Mouse (Mus musculus) gastrocnemius, postnatal 25 days (tissue): ENCODE measurements at regions not wholly inside any gene's neighbourhood (a gene's known extent, or its start where the extent isn't known, plus 50 kb on each side); places are given as distances from the start of the nearest gene placed in this dataset.
"Not testable (repeated sequence)": the region's sequence is repeated elsewhere in the genome, so short reads cannot be mapped to it uniquely, and the experiment has no call there.

Experiments
- DNase-seq: peaks from one replicate; pipeline ENCODE4 v3.0.0; 2022

GRCm38 (mm10) chr4:93567487-93568259 lies 232.4 kb upstream of the Tusc1 start:
- no peak for DNase-seq

GRCm38 (mm10) chr4:93555787-93556760 lies 220.8 kb upstream of the Tusc1 start:
- no peak for DNase-seq

GRCm38 (mm10) chr4:93555181-93555580 lies 219.9 kb upstream of the Tusc1 start:
- DNase-seq = not testable (repeated sequence)

- DNase-seq = no peak
Observed at GRCm38 (mm10) chr4:93552489-93553160, 217.3 kb upstream of the Tusc1 start.

- peak; percentile 68 for DNase-seq
Observed at GRCm38 (mm10) chr4:93551086-93551485, 215.8 kb upstream of the Tusc1 start.

GRCm38 (mm10) chr4:93540588-93540987 lies 205.3 kb upstream of the Tusc1 start:
- DNase-seq = no peak

GRCm38 (mm10) chr4:93527382-93527781 lies 192.1 kb upstream of the Tusc1 start:
- DNase-seq = no peak

- no peak for DNase-seq
Observed at GRCm38 (mm10) chr4:93520454-93521100, 185.3 kb upstream of the Tusc1 start.

- DNase-seq = no peak
Observed at GRCm38 (mm10) chr4:93518925-93519324, 183.6 kb upstream of the Tusc1 start.

- DNase-seq = no peak
Observed at GRCm38 (mm10) chr4:93510771-93511170, 175.5 kb upstream of the Tusc1 start.

- no peak for DNase-seq
Observed at GRCm38 (mm10) chr4:93496871-93497270, 161.6 kb upstream of the Tusc1 start.

GRCm38 (mm10) chr4:93494319-93494718 lies 159.0 kb upstream of the Tusc1 start:
- DNase-seq = no peak

GRCm38 (mm10) chr4:93493905-93494304 lies 158.6 kb upstream of the Tusc1 start:
- DNase-seq = no peak

- DNase-seq = no peak
Observed at GRCm38 (mm10) chr4:93493326-93493725, 158.0 kb upstream of the Tusc1 start.

- no peak for DNase-seq
Observed at GRCm38 (mm10) chr4:93488570-93488969, 153.3 kb upstream of the Tusc1 start.

GRCm38 (mm10) chr4:93486455-93486854 lies 151.1 kb upstream of the Tusc1 start:
- no peak for DNase-seq

GRCm38 (mm10) chr4:93481247-93481646 lies 145.9 kb upstream of the Tusc1 start:
- DNase-seq = no peak

GRCm38 (mm10) chr4:93477189-93477767 lies 142.0 kb upstream of the Tusc1 start:
- no peak for DNase-seq

GRCm38 (mm10) chr4:93467998-93468397 lies 132.7 kb upstream of the Tusc1 start:
- no peak for DNase-seq

GRCm38 (mm10) chr4:93467424-93467823 lies 132.1 kb upstream of the Tusc1 start:
- no peak for DNase-seq

GRCm38 (mm10) chr4:93451357-93451756 lies 116.0 kb upstream of the Tusc1 start:
- no peak for DNase-seq

GRCm38 (mm10) chr4:93450831-93451230 lies 115.5 kb upstream of the Tusc1 start:
- no peak for DNase-seq
